Mouse (Mus musculus): ENCODE results near the gene Hoxd12.

The Hoxd12 gene

DNA sequence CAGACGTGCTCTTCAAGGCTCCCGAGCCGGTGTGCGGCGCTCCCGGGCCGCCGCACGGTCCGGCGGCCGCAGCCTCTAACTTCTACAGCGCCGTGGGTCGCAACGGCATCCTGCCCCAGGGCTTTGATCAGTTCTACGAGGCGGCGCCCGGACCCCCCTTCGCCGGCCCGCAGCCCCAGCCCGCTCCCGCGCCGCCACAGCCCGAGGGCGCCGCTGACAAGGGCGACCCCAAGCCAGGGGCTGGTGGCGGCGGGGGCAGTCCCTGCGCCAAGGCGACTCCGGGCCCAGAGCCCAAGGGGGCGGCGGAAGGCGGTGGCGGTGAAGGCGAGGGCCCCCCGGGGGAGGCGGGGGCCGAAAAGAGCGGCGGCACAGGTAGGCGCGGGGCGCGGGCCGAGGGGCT, 8.0 kb downstream of the Hoxd12 start:
- DNase-seq, result no peak

DNA sequence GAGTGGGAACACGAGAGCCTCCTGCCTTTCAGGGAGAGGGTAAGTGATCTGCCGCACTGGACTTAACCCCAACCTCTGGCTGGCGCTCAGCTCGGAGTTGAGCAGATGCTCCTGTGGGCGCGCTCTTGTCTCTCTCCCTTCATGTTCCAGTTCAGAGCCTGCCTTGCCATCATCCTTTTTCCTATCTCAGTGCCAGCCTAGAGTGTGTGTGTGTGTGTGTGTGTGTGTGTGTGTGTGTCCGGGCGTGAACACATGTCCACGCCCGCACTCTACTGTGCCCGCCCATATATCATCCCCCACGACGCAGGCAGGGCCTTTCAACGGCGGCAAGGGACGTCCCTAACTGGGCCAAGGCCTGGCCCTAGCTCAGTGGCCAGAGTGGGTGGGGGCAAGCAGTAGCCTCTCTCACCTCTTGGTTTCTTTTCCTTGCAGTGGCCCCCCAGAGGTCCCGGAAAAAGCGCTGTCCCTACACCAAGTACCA, 8.7 kb downstream of the Hoxd12 start:
- DNase-seq, result no peak

DNA sequence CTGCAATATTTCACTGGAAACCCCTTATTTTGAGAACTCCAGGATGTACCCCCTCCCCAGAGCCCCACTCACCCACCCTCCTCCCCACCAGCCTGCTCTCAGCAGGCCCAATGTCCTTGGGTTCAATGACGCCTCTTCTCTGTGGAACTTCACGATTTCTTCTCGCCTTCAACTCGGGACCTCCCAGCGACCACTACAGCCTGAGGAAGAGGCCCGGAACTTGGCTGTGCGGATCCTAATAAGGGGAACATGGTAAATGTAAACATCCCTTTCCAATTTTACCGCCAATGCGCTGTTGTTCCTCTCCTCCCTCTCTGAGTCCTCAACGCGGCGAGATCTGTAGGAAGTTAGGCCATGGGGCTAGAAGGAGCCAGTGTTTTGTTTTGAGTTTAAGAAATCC, 9.3 kb downstream of the Hoxd12 start:
- DNase-seq, result no peak

GRCm38 (mm10) chr2:74685059-74685603, 10.3 kb downstream of the Hoxd12 start:
- DNase-seq, result no peak

GRCm38 (mm10) chr2:74686301-74686987, 11.6 kb downstream of the Hoxd12 start:
- peak; percentile 48 for DNase-seq

GRCm38 (mm10) chr2:74686988-74687697, 12.3 kb downstream of the Hoxd12 start:
- DNase-seq, result no peak

- no peak for DNase-seq
Observed at GRCm38 (mm10) chr2:74687698-74688555, 13.1 kb downstream of the Hoxd12 start.

DNA sequence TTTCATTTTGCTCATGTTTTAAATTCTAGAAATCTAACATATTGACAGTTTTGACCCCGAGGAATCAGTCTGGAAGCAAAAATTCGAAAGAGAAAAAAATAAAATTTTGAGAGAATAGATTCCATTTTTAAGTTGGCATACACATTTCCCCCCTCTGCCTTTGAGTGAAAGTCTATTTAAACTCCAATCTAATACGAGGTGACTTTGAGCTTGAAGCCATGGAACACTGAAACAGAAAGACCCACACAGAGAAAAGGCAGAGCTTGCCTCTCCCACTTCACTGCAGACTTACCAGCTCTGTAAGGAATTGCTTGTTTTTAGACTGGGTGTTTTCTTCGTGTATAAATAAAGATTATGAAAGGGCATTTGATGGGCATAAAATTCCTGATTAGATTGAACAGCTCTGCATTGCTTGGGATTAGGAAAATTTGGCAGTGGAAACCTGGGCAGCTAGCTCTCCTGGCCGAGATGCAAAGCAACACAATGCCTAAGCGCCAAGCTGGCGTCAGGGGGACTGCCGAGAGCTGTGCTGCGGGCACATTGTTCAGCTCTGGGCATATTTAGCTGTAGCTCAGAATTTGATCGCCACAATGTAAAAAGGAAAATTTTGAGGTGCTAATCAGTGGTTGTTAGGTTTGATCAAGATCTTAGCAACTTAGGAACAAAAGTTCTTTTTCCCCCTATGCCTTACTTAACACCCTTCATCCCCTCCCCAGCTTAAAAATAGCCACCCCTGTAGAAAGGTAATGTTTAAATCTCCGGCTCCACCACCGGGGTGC, 14.2 kb downstream of the Hoxd12 start:
- DNase-seq, result no peak

DNA sequence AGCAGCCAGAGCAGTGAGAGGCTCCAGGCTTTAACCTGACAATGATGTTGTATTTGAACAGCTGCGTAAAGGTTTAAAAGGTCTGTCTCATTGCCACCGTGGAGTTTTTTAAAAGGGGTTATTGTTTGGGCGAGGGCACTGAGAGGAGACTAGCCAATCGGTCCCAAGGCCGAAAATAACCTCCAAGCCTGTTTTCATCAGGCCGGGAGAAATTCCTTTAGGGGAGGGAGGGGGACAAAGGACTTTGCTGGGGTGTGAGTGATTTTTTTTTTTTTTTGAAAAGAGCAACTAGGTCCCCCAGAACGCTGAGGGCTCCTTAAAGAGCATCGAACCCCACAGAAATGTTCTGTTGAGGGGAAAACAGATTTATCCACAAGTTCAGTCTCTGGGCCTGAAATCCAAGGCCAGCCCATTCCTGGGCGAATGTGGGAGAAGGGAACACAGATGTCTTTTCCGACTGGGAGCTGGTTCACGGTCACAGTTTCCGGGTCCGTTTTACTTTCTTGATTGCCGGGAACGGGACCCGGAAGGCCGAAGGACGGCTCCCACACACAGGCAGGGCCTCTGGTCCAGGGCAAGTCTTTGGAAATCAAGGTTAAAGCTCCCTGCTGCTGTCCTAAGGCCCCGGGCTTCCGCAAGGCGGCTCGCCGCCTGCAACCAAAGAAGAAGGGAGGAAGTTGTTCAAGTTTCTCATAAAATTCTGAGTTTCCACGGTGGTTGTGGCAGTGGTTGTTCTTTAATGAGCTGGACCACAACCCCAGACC, 14.9 kb downstream of the Hoxd12 start:
- DNase-seq, result no peak

- DNase-seq, result no peak
Observed at GRCm38 (mm10) chr2:74690338-74690716, 15.5 kb downstream of the Hoxd12 start.

- DNase-seq, result peak; percentile 47
Observed at GRCm38 (mm10) chr2:74691022-74691951, 16.5 kb downstream of the Hoxd12 start, which contains the start of gene Hoxd10. Gene Hoxd10 (plus strand): TSS chr2:74691924.

GRCm38 (mm10) chr2:74691995-74692807, 17.4 kb downstream of the Hoxd12 start:
- no peak for DNase-seq

DNA sequence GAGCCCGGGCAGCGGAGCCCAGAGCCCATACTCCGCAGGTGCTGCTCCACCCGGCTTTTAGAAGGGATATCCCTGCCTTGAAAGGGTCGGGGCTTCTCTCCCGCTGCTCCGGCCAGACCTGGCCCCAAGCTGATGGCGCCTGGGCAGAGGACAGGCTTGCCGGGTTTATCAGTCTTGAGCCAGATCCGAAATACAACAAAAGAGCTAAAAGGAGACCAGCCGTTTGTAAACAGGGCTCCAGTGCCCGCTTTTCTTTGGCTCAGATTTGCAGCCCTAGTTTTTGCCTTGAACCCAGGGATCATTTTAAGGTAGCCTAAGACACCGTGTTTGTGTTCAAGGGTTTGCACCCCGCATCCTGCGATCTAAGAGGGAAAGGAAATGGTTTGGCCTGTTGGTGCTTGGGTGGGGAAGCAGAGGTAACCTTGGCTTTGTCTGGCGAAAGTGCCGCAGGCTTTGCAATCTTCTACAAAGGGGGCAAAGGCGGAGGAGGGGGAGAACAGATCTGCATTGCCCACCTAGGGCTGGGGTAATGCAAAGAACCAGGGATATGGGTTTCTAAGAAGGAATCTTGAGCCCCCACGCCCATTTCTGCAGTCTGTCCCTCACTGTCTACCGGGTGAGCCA, 18.1 kb downstream of the Hoxd12 start:
- no peak for DNase-seq

GRCm38 (mm10) chr2:74693432-74693827, 18.6 kb downstream of the Hoxd12 start:
- no peak for DNase-seq

DNA sequence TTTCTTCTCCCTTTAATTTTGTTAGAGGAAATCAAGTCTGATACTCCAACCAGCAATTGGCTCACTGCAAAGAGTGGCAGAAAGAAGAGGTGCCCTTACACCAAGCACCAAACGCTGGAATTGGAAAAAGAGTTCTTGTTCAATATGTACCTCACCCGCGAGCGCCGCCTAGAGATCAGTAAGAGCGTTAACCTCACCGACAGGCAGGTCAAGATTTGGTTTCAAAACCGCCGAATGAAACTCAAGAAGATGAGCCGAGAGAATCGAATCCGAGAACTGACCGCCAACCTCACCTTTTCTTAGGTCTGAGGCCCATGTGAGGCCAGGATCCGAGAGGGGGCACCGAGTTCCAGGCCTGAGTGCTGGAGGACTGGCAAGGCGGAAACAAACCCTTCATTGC, 19.3 kb downstream of the Hoxd12 start:
- DNase-seq, result no peak

DNA sequence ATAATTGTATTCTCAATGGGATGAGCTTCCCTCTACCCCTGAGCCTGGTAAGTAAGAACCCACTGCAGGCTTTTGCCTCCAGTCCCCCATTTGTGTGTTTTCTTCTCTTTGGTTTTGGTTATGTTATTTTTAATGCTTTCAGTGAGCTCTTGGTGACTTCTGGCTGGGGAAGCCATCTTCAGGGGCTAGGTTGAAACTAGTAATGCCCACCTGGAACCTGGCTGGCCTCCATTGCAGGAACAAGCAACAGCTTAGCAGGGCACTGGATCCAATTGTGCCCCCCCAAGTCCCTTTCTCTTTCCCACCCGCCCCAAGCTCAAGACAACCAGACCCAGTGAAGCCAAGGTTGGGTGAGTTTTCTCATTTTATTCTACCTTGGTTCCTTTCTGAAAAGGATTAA, 20.6 kb downstream of the Hoxd12 start:
- no peak for DNase-seq

GRCm38 (mm10) chr2:74695813-74696430, 21.1 kb downstream of the Hoxd12 start:
- DNase-seq, result no peak

All from liver (tissue).